Mouse (Mus musculus) lung, postnatal 0 days (tissue): ENCODE measurements around the gene Gm39653. TPM values are rescaled to one million over a fixed set of nuclear protein-coding genes. Genes with fewer than 3 reads are reported as not detected.
"Not testable (repeated sequence)": the region's sequence is repeated elsewhere in the genome, so short reads cannot be mapped to it uniquely, and the experiment has no call there.

Experiments used
- ATAC-seq: fragments of 200-750 bp; cut with Nextera tagmentation; 2 replicates; pipeline ENCODE4 v1.8.0; 2017; ENCODE audit warnings: moderate library complexity
- DNase-seq: peaks from one replicate; pipeline ENCODE4 v3.0.0-alpha.2; 2016; ENCODE audit warnings: low spot score
- H3K27ac ChIP-seq: fragments of 300-500 bp; sonication (generic); 2 replicates; pipeline ENCODE4 v1.5.1; 2014; ENCODE audit warnings: antibody characterized with exemption, mild to moderate bottlenecking, low read length, mixed read lengths
- H3K27me3 ChIP-seq: fragments of 300-500 bp; sonication (generic); replicated peaks from 2 replicates; pipeline ENCODE4 v1.6.1; 2014; ENCODE audit warnings: low read length, mixed read lengths; ENCODE audit not compliant: insufficient read depth
- H3K36me3 ChIP-seq: fragments of 300-500 bp; sonication (generic); 2 replicates; pipeline ENCODE4 v1.6.1; 2014; ENCODE audit warnings: low read length, mixed read lengths; ENCODE audit not compliant: insufficient read depth
- H3K4me1 ChIP-seq: fragments of 300-500 bp; sonication (generic); 2 replicates; pipeline ENCODE4 v1.6.1; 2014; ENCODE audit warnings: antibody characterized with exemption, low read depth, low read length, mixed read lengths; ENCODE audit not compliant: insufficient read depth
- H3K4me2 ChIP-seq: fragments of 300-500 bp; sonication (generic); replicated peaks from 2 replicates; pipeline ENCODE4 v1.6.1; 2014; ENCODE audit warnings: low read depth, mild to moderate bottlenecking, low read length, moderate library complexity, mixed read lengths
- H3K4me3 ChIP-seq: fragments of 300-500 bp; sonication (generic); 2 replicates; pipeline ENCODE4 v1.5.1; 2014; ENCODE audit warnings: low read depth, low read length
- H3K9ac ChIP-seq: fragments of 300-500 bp; sonication (generic); replicated peaks from 2 replicates; pipeline ENCODE4 v1.6.1; 2014; ENCODE audit warnings: low read depth, mild to moderate bottlenecking
- H3K9me3 ChIP-seq: fragments of 300-500 bp; sonication (generic); 2 replicates; pipeline ENCODE4 v1.6.1; 2016; ENCODE audit warnings: low read length, mixed read lengths
- CTCF ChIP-seq: IDR thresholded peaks from 2 replicates; pipeline ENCODE4 v1.5.1; 2016; ENCODE audit warnings: antibody characterized with exemption, mild to moderate bottlenecking
- EP300 ChIP-seq: IDR thresholded peaks from 2 replicates; pipeline ENCODE4 v1.6.1; 2016; ENCODE audit warnings: antibody characterized with exemption, mild to moderate bottlenecking, control low read depth
- WGBS: fragments of 180-500 bp; shearing (Covaris S2); extraction: QIAGEN DNeasy Blood & Tissue Kit; methylation state at CpG from one replicate; pipeline ENCODE4 v1.1.7; 2014; 5-methylcytosine and 5-hydroxymethylcytosine counted together
- polyA plus RNA-seq: library from polyadenylated mRNA; unstranded; fragments of >200 nt; fragmentation: Nextera tagmentation; extraction: Ambion mirVana; gene quantifications from 2 replicates; pipeline ENCODE4 v1.2.1, GENCODE M21; 2015

The Gm39653 gene
- polyA plus RNA-seq, 1 experiment from 2014 or later = not detected

GRCm38 (mm10) chr1:63576803-63577202 is 39.0 kb upstream of the Gm39653 start:
- Histone ChIP-seq H3K9ac (no peak overlapping the region), H3K4me2 (no peak overlapping the region), H3K36me3 (no peaks in the 10 kb centered on the region), H3K27ac (no peak overlapping the region), H3K27me3 (no peaks in the 10 kb centered on the region), H3K4me3 (no peak overlapping the region), H3K4me1 (no peaks in the 10 kb centered on the region), H3K9me3 (no peaks in the 10 kb centered on the region)
- 52% methylated on average over 5 of the region's 5 CpGs for WGBS
- DNase-seq = no peak
- ATAC-seq = no peak
- TF ChIP-seq EP300 (no peak), CTCF (no peak)

DNA sequence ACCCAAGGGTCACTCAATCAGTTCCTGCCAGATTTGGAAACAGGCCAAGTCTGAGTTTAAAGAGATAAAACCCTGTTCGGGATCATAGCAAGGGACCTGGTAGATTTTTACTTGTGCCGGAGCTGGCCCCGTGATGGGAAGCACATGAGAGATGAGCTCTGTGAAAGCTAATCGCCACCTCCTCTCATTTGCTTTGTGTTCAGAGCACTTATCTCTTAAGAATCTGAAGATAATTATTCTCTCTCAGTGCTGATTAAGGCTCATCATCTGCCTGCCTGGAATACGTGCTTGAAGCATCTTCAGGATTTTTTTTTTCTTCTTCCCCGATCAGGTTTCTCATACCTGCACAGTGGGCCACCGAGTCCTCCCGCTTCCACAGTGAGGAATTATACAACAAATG is 36.6 kb upstream of the Gm39653 start:
- no peak overlapping the region for H3K4me3 ChIP-seq
- H3K4me2 ChIP-seq = no peak overlapping the region
- WGBS = 69% methylated on average over 8 of the region's 8 CpGs
- no peak for DNase-seq
- ATAC-seq = no peak
- no peaks in the 10 kb centered on the region for H3K27me3 ChIP-seq
- no peaks in the 10 kb centered on the region for H3K9me3 ChIP-seq
- H3K4me1 ChIP-seq = no peaks in the 10 kb centered on the region
- no peaks in the 10 kb centered on the region for H3K36me3 ChIP-seq
- no peak overlapping the region for H3K27ac ChIP-seq
- no peak for TF ChIP-seq EP300
- no peak for TF ChIP-seq CTCF
- H3K9ac ChIP-seq = no peak overlapping the region

DNA sequence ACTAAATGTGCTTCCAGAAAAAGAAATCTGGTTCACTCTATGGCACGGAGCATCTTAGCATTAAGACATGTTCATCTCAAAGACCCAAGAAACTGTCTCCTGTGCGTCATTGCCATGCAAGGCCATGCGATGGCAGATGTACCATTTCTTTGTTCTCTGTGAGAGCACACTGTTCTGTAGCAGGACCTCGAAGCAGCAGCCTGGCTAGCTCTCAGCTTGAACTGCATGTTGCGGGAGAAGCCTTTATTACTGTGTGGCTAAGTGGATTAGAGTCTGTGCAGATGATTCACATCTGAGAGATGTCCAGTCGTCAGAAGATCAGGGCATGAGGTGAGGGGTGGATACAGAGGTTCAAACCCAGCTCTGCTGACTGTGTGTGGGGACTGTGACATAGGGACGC is 28.9 kb upstream of the Gm39653 start:
- Histone ChIP-seq H3K27ac (no peak overlapping the region), H3K9me3 (no peaks in the 10 kb centered on the region), H3K4me2 (no peak overlapping the region), H3K4me3 (no peak overlapping the region), H3K4me1 (no peaks in the 10 kb centered on the region), H3K9ac (no peak overlapping the region), H3K27me3 (no peaks in the 10 kb centered on the region), H3K36me3 (no peaks in the 10 kb centered on the region)
- no peak for DNase-seq
- 66% methylated on average over 7 of the region's 7 CpGs for WGBS
- ATAC-seq = no peak
- TF ChIP-seq EP300 (no peak), CTCF (no peak)

GRCm38 (mm10) chr1:63603870-63604500 is 11.8 kb upstream of the Gm39653 start:
- ATAC-seq (no peak), DNase-seq (no peak)
- Histone ChIP-seq H3K9ac (no peak overlapping the region), H3K4me2 (no peak overlapping the region), H3K27ac (no peak overlapping the region), H3K4me1 (no peaks in the 10 kb centered on the region), H3K36me3 (no peaks in the 10 kb centered on the region), H3K27me3 (no peaks in the 10 kb centered on the region), H3K4me3 (no peak overlapping the region), H3K9me3 (no peaks in the 10 kb centered on the region)
- TF ChIP-seq EP300 (no peak), CTCF (no peak)
- 21% methylated on average over 3 of the region's 3 CpGs for WGBS

GRCm38 (mm10) chr1:63609613-63610012 is 6.2 kb upstream of the Gm39653 start:
- no peak overlapping the region for H3K9ac ChIP-seq
- no peak for ATAC-seq
- no peak for TF ChIP-seq CTCF
- TF ChIP-seq EP300 = no peak
- no peaks in the 10 kb centered on the region for H3K4me1 ChIP-seq
- no peak overlapping the region for H3K4me2 ChIP-seq
- DNase-seq = no peak
- H3K36me3 ChIP-seq = no peaks in the 10 kb centered on the region
- WGBS = 88% methylated on average over 4 of the region's 4 CpGs
- H3K27me3 ChIP-seq = no peaks in the 10 kb centered on the region
- H3K27ac ChIP-seq = no peak overlapping the region
- no peaks in the 10 kb centered on the region for H3K9me3 ChIP-seq
- H3K4me3 ChIP-seq = no peak overlapping the region

DNA sequence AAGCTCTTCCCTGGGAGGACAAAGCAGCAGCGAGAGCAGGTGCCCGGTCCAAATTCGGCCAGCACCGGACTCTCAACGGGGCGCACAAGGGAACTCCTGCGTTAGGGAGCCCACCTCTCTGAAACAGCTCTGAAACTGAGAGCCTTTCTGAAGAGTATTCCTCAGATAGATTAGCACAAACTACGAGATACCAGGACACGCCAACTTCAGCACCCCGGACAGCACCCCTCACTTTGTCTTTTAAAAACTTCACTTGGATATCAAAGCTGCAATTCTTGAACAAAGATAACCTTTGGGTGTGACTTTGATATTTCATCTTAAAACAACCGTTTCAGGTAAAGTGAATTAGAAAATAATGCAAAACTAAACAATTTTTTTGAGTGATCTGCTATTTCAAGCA is 1.2 kb upstream of the Gm39653 start:
- H3K4me3 ChIP-seq = no peak overlapping the region
- no peaks in the 10 kb centered on the region for H3K9me3 ChIP-seq
- ATAC-seq = no peak
- 3% methylated on average over 11 of the region's 11 CpGs for WGBS
- TF ChIP-seq CTCF (no peak), EP300 (no peak)
- peak; percentile 33 for DNase-seq
- no peaks in the 10 kb centered on the region for H3K27me3 ChIP-seq
- H3K27ac ChIP-seq = no peak overlapping the region
- no peaks in the 10 kb centered on the region for H3K4me1 ChIP-seq
- H3K4me2 ChIP-seq = no peak overlapping the region
- H3K9ac ChIP-seq = no peak overlapping the region
- H3K36me3 ChIP-seq = no peaks in the 10 kb centered on the region

DNA sequence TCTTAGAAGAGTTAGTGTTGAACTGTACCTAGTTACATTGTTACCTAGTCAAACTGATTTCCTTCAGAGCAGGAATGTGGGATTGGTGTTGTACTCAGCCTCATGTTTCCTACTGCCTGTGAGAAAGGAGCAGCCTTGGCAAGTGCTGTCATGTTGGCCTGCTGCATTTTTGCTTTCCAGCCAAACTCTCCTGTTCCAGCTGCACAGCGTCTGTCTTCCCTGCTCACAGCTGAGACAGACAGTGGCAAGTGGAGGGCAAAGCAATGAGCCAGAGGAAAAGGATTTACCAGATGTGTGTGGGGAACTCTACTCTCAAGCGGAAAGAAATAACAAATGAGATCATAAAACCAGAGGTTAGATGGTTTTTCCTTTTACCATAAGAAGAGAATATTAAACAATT is 12.4 kb downstream of the Gm39653 start:
- WGBS = 49% methylated on average over 2 of the region's 2 CpGs
- H3K36me3 ChIP-seq = no peaks in the 10 kb centered on the region
- H3K4me2 ChIP-seq = no peak overlapping the region
- no peak overlapping the region for H3K9ac ChIP-seq
- H3K9me3 ChIP-seq = no peaks in the 10 kb centered on the region
- DNase-seq (no peak), ATAC-seq (no peak)
- TF ChIP-seq EP300 = no peak
- no peak for TF ChIP-seq CTCF
- H3K4me1 ChIP-seq = no peaks in the 10 kb centered on the region
- H3K4me3 ChIP-seq = no peak overlapping the region
- H3K27ac ChIP-seq = no peak overlapping the region
- no peaks in the 10 kb centered on the region for H3K27me3 ChIP-seq

DNA sequence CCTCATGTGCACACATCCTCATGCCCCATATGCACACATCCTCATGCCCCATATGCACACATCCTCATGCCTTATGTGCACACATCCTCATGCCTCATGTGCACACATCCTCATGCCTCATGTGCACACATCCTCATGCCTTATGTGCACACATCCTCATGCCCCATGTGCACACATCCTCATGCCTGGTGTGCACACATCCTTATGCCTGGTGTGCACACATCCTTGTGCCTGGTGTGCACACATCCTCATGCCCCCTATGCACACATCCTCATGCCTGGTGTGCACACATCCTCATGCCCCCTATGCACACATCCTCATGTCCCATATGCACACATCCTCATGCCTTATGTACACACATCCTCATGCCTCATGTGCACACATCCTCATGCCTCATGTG is 14.6 kb downstream of the Gm39653 start:
- not testable (repeated sequence) for H3K9me3 ChIP-seq

More for the DNA sequence above, 14.6 kb downstream of the Gm39653 start:
- not testable (repeated sequence) for H3K27me3 ChIP-seq, H3K4me1 ChIP-seq, H3K36me3 ChIP-seq, H3K4me3 ChIP-seq, DNase-seq, H3K4me2 ChIP-seq, H3K27ac ChIP-seq, ATAC-seq, H3K9ac ChIP-seq
